Mouse (Mus musculus): ENCODE measurements around the gene Dmac1. TPM values are rescaled to one million over a fixed set of nuclear protein-coding genes. Genes with fewer than 3 reads are reported as not detected.

Dmac1 gene
- 97.2 and 122 TPM in 2 replicates for polyA plus RNA-seq (2012; rRNA removed)

GRCm38 (mm10) chr4:75278197-75279175 is at the start of gene Dmac1:
Gene Dmac1, minus strand, starts transcription at chr4:75278305.
- no peaks in the 10 kb centered on the region for H3K36me3 ChIP-seq (ENCODE audit: control insufficient read depth, insufficient read depth, low read length)
- TF ChIP-seq CTCF (IDR thresholded peaks at IDR 0.05; ENCODE audit: borderline replicate concordance, control insufficient read depth, extremely low read depth, insufficient read depth, low read length, poor library complexity) (0 out of 2 replicates have a peak, but pooled peaks have one; percentile 54), POLR2A (IDR thresholded peaks at IDR 0.05; ENCODE audit: control insufficient read depth, extremely low read depth, insufficient read depth, low read length, poor library complexity) (peak; percentile 44; the same call in 1 of the 2 replicates)
- peak within 1 kb of the TSS; percentile 94 for H3K4me3 ChIP-seq (ENCODE audit: control insufficient read depth, insufficient read depth, low read length)
- peak; percentile 97 for DNase-seq
- peaks cover 2% of the 10 kb centered on the region; the same call in 1 of the 2 replicates for H3K4me1 ChIP-seq (replicated peaks; ENCODE audit: control insufficient read depth, insufficient read depth, low read length)
- peak within 1 kb of the TSS; percentile 60 for H3K27ac ChIP-seq (ENCODE audit: control insufficient read depth, insufficient read depth, low read length)
- 1% methylated on average over 23 of the region's 23 CpGs for WGBS
- no peaks in the 10 kb centered on the region for H3K27me3 ChIP-seq (ENCODE audit: control insufficient read depth, insufficient read depth, low read length)

- 13% methylated on average over 1 of the region's 1 CpGs for WGBS
- Histone ChIP-seq H3K27me3 (ENCODE audit: control insufficient read depth, insufficient read depth, low read length) (no peaks in the 10 kb centered on the region), H3K27ac (ENCODE audit: control insufficient read depth, insufficient read depth, low read length) (no peak overlapping the region), H3K4me3 (ENCODE audit: control insufficient read depth, insufficient read depth, low read length) (no peak overlapping the region), H3K4me1 (replicated peaks; ENCODE audit: control insufficient read depth, insufficient read depth, low read length) (no peaks in the 10 kb centered on the region), H3K36me3 (ENCODE audit: control insufficient read depth, insufficient read depth, low read length) (no peaks in the 10 kb centered on the region)
- TF ChIP-seq CTCF (IDR thresholded peaks at IDR 0.05; ENCODE audit: borderline replicate concordance, control insufficient read depth, extremely low read depth, insufficient read depth, low read length, poor library complexity), result no peak
- no peak for TF ChIP-seq POLR2A (IDR thresholded peaks at IDR 0.05; ENCODE audit: control insufficient read depth, extremely low read depth, insufficient read depth, low read length, poor library complexity)
- DNase-seq, result no peak
Observed at GRCm38 (mm10) chr4:75315431-75315830, 37.3 kb upstream of the Dmac1 start.

- 34% methylated on average over 1 of the region's 1 CpGs for WGBS
- Histone ChIP-seq H3K4me1 (replicated peaks; ENCODE audit: control insufficient read depth, insufficient read depth, low read length) (no peaks in the 10 kb centered on the region), H3K27ac (ENCODE audit: control insufficient read depth, insufficient read depth, low read length) (no peak overlapping the region), H3K4me3 (ENCODE audit: control insufficient read depth, insufficient read depth, low read length) (no peak overlapping the region), H3K36me3 (ENCODE audit: control insufficient read depth, insufficient read depth, low read length) (no peaks in the 10 kb centered on the region), H3K27me3 (ENCODE audit: control insufficient read depth, insufficient read depth, low read length) (no peaks in the 10 kb centered on the region)
- no peak for DNase-seq
- TF ChIP-seq CTCF (IDR thresholded peaks at IDR 0.05; ENCODE audit: borderline replicate concordance, control insufficient read depth, extremely low read depth, insufficient read depth, low read length, poor library complexity) (no peak), POLR2A (IDR thresholded peaks at IDR 0.05; ENCODE audit: control insufficient read depth, extremely low read depth, insufficient read depth, low read length, poor library complexity) (no peak)
Observed at GRCm38 (mm10) chr4:75315007-75315406, 36.9 kb upstream of the Dmac1 start.

- H3K4me3 ChIP-seq (ENCODE audit: control insufficient read depth, insufficient read depth, low read length), result no peak overlapping the region
- DNase-seq, result no peak
- WGBS, result 87% methylated on average over 2 of the region's 2 CpGs
Observed at GRCm38 (mm10) chr4:75311918-75312317, 33.8 kb upstream of the Dmac1 start.

GRCm38 (mm10) chr4:75311305-75311704 is 33.2 kb upstream of the Dmac1 start:
- no peak for TF ChIP-seq POLR2A (IDR thresholded peaks at IDR 0.05; ENCODE audit: control insufficient read depth, extremely low read depth, insufficient read depth, low read length, poor library complexity)
- TF ChIP-seq CTCF (IDR thresholded peaks at IDR 0.05; ENCODE audit: borderline replicate concordance, control insufficient read depth, extremely low read depth, insufficient read depth, low read length, poor library complexity), result no peak
- Histone ChIP-seq H3K4me3 (ENCODE audit: control insufficient read depth, insufficient read depth, low read length) (no peak overlapping the region), H3K36me3 (ENCODE audit: control insufficient read depth, insufficient read depth, low read length) (no peaks in the 10 kb centered on the region), H3K27ac (ENCODE audit: control insufficient read depth, insufficient read depth, low read length) (no peak overlapping the region), H3K27me3 (ENCODE audit: control insufficient read depth, insufficient read depth, low read length) (no peaks in the 10 kb centered on the region), H3K4me1 (replicated peaks; ENCODE audit: control insufficient read depth, insufficient read depth, low read length) (no peaks in the 10 kb centered on the region)
- no peak for DNase-seq
- WGBS, result 95% methylated on average over 2 of the region's 2 CpGs

More at GRCm38 (mm10) chr4:75311918-75312317, 33.8 kb upstream of the Dmac1 start:
- H3K36me3 ChIP-seq (ENCODE audit: control insufficient read depth, insufficient read depth, low read length), result no peaks in the 10 kb centered on the region
- no peaks in the 10 kb centered on the region for H3K27me3 ChIP-seq (ENCODE audit: control insufficient read depth, insufficient read depth, low read length)
- no peak overlapping the region for H3K27ac ChIP-seq (ENCODE audit: control insufficient read depth, insufficient read depth, low read length)
- TF ChIP-seq CTCF (IDR thresholded peaks at IDR 0.05; ENCODE audit: borderline replicate concordance, control insufficient read depth, extremely low read depth, insufficient read depth, low read length, poor library complexity) (no peak), POLR2A (IDR thresholded peaks at IDR 0.05; ENCODE audit: control insufficient read depth, extremely low read depth, insufficient read depth, low read length, poor library complexity) (no peak)
- H3K4me1 ChIP-seq (replicated peaks; ENCODE audit: control insufficient read depth, insufficient read depth, low read length), result no peaks in the 10 kb centered on the region

GRCm38 (mm10) chr4:75300205-75300972 is 22.3 kb upstream of the Dmac1 start:
- H3K4me1 ChIP-seq (replicated peaks; ENCODE audit: control insufficient read depth, insufficient read depth, low read length), result no peaks in the 10 kb centered on the region
- H3K4me3 ChIP-seq (ENCODE audit: control insufficient read depth, insufficient read depth, low read length), result no peak overlapping the region
- no peak overlapping the region for H3K27ac ChIP-seq (ENCODE audit: control insufficient read depth, insufficient read depth, low read length)
- no peaks in the 10 kb centered on the region for H3K36me3 ChIP-seq (ENCODE audit: control insufficient read depth, insufficient read depth, low read length)
- H3K27me3 ChIP-seq (ENCODE audit: control insufficient read depth, insufficient read depth, low read length), result no peaks in the 10 kb centered on the region
- DNase-seq, result no peak
- WGBS, result 93% methylated on average over 1 of the region's 1 CpGs
- TF ChIP-seq POLR2A (IDR thresholded peaks at IDR 0.05; ENCODE audit: control insufficient read depth, extremely low read depth, insufficient read depth, low read length, poor library complexity) (no peak), CTCF (IDR thresholded peaks at IDR 0.05; ENCODE audit: borderline replicate concordance, control insufficient read depth, extremely low read depth, insufficient read depth, low read length, poor library complexity) (no peak)

All from thymus, adult 2 months (tissue).